Mouse (Mus musculus) cerebellum, postnatal 14 days (tissue): ENCODE measurements around the gene Tdp2.

ENCODE experiments used
- DNase-seq, 2 experiments: peaks; one replicate each; pipeline ENCODE4 v3.0.0; 2021; ENCODE audit warnings: mixed read lengths in 2 of 2

Tdp2 gene

DNA sequence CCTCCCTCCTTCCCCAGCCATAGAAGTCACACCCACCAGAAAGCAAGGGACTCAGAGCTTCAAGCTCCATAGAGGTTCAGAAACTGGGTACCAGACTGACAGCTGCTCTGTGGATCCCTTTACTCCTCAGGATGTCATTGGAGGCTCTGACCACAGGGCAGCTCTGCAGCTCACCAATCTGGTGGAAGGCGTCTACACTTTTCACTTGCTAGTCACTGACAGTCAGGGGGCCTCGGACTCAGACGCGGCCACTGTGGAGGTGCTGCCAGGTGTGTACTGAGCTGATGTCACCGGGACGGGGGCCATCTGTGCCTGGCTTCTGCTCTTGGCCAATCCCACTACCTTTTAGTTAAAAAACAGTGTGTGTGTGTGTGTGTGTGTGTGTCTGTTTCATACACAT is 50.9 kb downstream of the Tdp2 start:
- peak; percentile 15 to 25 for DNase-seq

DNA sequence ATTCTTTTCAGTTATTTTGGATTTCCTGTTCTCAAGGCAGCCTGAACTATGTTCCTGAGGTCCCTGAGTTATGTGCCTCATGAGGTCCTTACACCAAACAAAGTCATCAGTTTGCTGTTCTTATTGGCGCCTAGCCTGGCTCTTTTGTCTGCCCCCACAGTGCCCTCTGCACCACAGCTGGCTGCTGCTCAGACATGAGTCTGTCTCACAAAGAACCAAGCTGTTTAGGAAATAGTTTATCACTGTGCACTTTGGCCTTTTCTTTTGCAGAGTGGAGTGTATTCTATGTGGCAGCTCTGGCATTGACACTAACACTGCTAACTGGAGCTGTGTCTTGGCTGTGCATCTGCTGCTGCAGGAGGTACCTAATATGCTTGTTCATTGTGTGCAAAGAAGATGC is 58.1 kb downstream of the Tdp2 start:
- no peak for DNase-seq
